Mouse (Mus musculus): ENCODE data around the gene Babam2. TPM values are rescaled to one million over a fixed set of nuclear protein-coding genes. Genes with fewer than 3 reads are reported as not detected.
"Not testable (repeated sequence)": the region's sequence is repeated elsewhere in the genome, so short reads cannot be mapped to it uniquely, and the experiment has no call there.

The Babam2 gene
- polyA plus RNA-seq, 1 experiment, result 77.2 TPM

- Histone ChIP-seq H3K4me2 (ENCODE audit: low read depth) (no peak overlapping the region), H3K79me2 (ENCODE audit: control insufficient read depth, insufficient read depth) (no peaks in the 10 kb centered on the region), H3K36me3 (ENCODE audit: control insufficient read depth, insufficient read depth) (no peaks in the 10 kb centered on the region), H3ac (ENCODE audit: control insufficient read depth, insufficient read length) (no peak overlapping the region), H3K4me3 (no peak overlapping the region), H3K27me3 (ENCODE audit: control insufficient read depth, insufficient read depth, insufficient read length) (no peaks in the 10 kb centered on the region)
- TF ChIP-seq SRF (IDR thresholded peaks at IDR 0.05; ENCODE audit: control insufficient read depth, insufficient read length, low read depth) (no peak), USF1 (IDR thresholded peaks at IDR 0.05; ENCODE audit: low read depth) (no peak), E2F4 (IDR thresholded peaks at IDR 0.05; ENCODE audit: insufficient read depth) (no peak), POLR2A (IDR thresholded peaks at IDR 0.05; ENCODE audit: insufficient read length, low read depth) (no peak), TCF3 (IDR thresholded peaks at IDR 0.05; ENCODE audit: insufficient read length, low read depth) (no peak), POLR2AphosphoS2 (IDR thresholded peaks at IDR 0.05; ENCODE audit: insufficient read length, low read depth) (no peak), TCF12 (IDR thresholded peaks at IDR 0.05; ENCODE audit: insufficient read depth, poor library complexity, severe bottlenecking) (no peak), MYOG (IDR thresholded peaks at IDR 0.05; ENCODE audit: control insufficient read depth in 1 of 3, insufficient read depth in 1 of 3, insufficient read length in 2 of 3, low read depth in 2 of 3) (no peak), MYOD1 (IDR thresholded peaks at IDR 0.05; ENCODE audit: control insufficient read depth in 1 of 3, insufficient read length in 2 of 3, low read depth in 2 of 3) (no peak), REST (IDR thresholded peaks at IDR 0.05; ENCODE audit: insufficient read depth, insufficient read length) (no peak), MAX (IDR thresholded peaks at IDR 0.05; ENCODE audit: low read depth) (no peak), CEBPB (IDR thresholded peaks at IDR 0.05; ENCODE audit: insufficient read depth, poor library complexity, severe bottlenecking) (no peak)
Measured at GRCm38 (mm10) chr5:31844856-31845255, 147.4 kb downstream of the Babam2 start.

DNA sequence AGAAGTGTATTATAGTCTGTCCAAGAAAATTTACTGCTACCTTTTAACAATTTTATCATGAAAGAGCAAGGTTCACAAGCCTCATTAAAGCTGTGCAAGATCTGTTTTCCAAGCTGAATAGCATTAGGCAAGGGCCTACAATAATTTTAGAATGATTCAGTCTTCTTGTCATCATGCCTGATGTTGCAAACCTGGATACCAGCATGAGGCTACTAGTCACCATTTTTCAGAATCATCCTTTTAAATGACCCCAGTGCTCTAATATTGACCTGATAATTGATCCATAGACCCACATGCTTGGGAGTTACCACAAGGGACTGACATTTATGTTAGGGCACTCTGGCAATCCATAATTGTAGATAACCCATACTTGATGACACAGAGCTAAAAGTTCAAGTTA, 149.5 kb downstream of the Babam2 start:
- Histone ChIP-seq H3K4me3 (no peak overlapping the region), H3ac (ENCODE audit: control insufficient read depth, insufficient read length) (no peak overlapping the region), H3K4me2 (ENCODE audit: low read depth) (no peak overlapping the region), H3K36me3 (ENCODE audit: control insufficient read depth, insufficient read depth) (no peaks in the 10 kb centered on the region), H3K27me3 (ENCODE audit: control insufficient read depth, insufficient read depth, insufficient read length) (no peaks in the 10 kb centered on the region), H3K79me2 (ENCODE audit: control insufficient read depth, insufficient read depth) (no peaks in the 10 kb centered on the region)
- no peak for TF ChIP-seq MYOG (IDR thresholded peaks at IDR 0.05; ENCODE audit: control insufficient read depth in 1 of 3, insufficient read depth in 1 of 3, insufficient read length in 2 of 3, low read depth in 2 of 3)
- no peak for TF ChIP-seq POLR2AphosphoS2 (IDR thresholded peaks at IDR 0.05; ENCODE audit: insufficient read length, low read depth)
- no peak for TF ChIP-seq USF1 (IDR thresholded peaks at IDR 0.05; ENCODE audit: low read depth)
- no peak for TF ChIP-seq E2F4 (IDR thresholded peaks at IDR 0.05; ENCODE audit: insufficient read depth)
- TF ChIP-seq POLR2A (IDR thresholded peaks at IDR 0.05; ENCODE audit: insufficient read length, low read depth), result no peak
- TF ChIP-seq REST (IDR thresholded peaks at IDR 0.05; ENCODE audit: insufficient read depth, insufficient read length), result no peak
- no peak for TF ChIP-seq SRF (IDR thresholded peaks at IDR 0.05; ENCODE audit: control insufficient read depth, insufficient read length, low read depth)

GRCm38 (mm10) chr5:31848995-31849394, 151.5 kb downstream of the Babam2 start:
- TF ChIP-seq POLR2A (IDR thresholded peaks at IDR 0.05; ENCODE audit: insufficient read length, low read depth) (no peak), TCF12 (IDR thresholded peaks at IDR 0.05; ENCODE audit: insufficient read depth, poor library complexity, severe bottlenecking) (no peak), MAX (IDR thresholded peaks at IDR 0.05; ENCODE audit: low read depth) (no peak), REST (IDR thresholded peaks at IDR 0.05; ENCODE audit: insufficient read depth, insufficient read length) (no peak), MYOD1 (IDR thresholded peaks at IDR 0.05; ENCODE audit: control insufficient read depth in 1 of 3, insufficient read length in 2 of 3, low read depth in 2 of 3) (peak in 1 of 3 experiments; percentile 34), USF1 (IDR thresholded peaks at IDR 0.05; ENCODE audit: low read depth) (no peak)

DNA sequence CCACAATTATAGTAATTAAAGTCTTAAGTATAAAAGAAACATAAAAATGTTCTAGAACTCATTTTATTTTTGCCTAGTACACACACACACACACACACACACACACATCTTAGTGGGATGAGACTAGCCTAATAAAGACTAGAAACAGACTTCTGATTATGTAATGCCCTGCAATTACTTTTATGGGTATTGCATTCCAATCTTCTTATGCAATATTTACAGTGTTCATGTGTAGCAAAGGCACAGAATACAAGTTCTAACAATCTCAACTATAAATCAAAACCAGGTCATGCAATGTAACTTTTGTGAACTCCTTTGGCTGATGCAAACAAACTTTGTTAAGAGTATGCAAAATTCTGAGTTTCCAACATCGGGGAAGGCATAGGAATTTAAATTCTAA, 155.3 kb downstream of the Babam2 start:
- no peaks in the 10 kb centered on the region for H3K27me3 ChIP-seq (ENCODE audit: control insufficient read depth, insufficient read depth, insufficient read length)
- TF ChIP-seq CEBPB (IDR thresholded peaks at IDR 0.05; ENCODE audit: insufficient read depth, poor library complexity, severe bottlenecking) (peak; percentile 94), USF1 (IDR thresholded peaks at IDR 0.05; ENCODE audit: low read depth) (no peak)
- H3ac ChIP-seq (ENCODE audit: control insufficient read depth, insufficient read length), result no peak overlapping the region
- H3K4me3 ChIP-seq, result no peak overlapping the region
- H3K4me2 ChIP-seq (ENCODE audit: low read depth), result no peak overlapping the region
- H3K36me3 ChIP-seq (ENCODE audit: control insufficient read depth, insufficient read depth), result no peaks in the 10 kb centered on the region
- no peaks in the 10 kb centered on the region for H3K79me2 ChIP-seq (ENCODE audit: control insufficient read depth, insufficient read depth)

More at GRCm38 (mm10) chr5:31848995-31849394, 151.5 kb downstream of the Babam2 start:
- Histone ChIP-seq H3K79me2 (ENCODE audit: control insufficient read depth, insufficient read depth) (no peaks in the 10 kb centered on the region), H3K4me3 (no peak overlapping the region), H3K4me2 (ENCODE audit: low read depth) (no peak overlapping the region), H3K27me3 (ENCODE audit: control insufficient read depth, insufficient read depth, insufficient read length) (no peaks in the 10 kb centered on the region), H3ac (ENCODE audit: control insufficient read depth, insufficient read length) (no peak overlapping the region), H3K36me3 (ENCODE audit: control insufficient read depth, insufficient read depth) (no peaks in the 10 kb centered on the region)

GRCm38 (mm10) chr5:31853831-31854230, 156.3 kb downstream of the Babam2 start:
- Histone ChIP-seq H3K79me2 (ENCODE audit: control insufficient read depth, insufficient read depth) (no peaks in the 10 kb centered on the region), H3K4me3 (no peak overlapping the region), H3ac (ENCODE audit: control insufficient read depth, insufficient read length) (no peak overlapping the region), H3K4me2 (ENCODE audit: low read depth) (no peak overlapping the region), H3K36me3 (ENCODE audit: control insufficient read depth, insufficient read depth) (no peaks in the 10 kb centered on the region), H3K27me3 (ENCODE audit: control insufficient read depth, insufficient read depth, insufficient read length) (no peaks in the 10 kb centered on the region)
- TF ChIP-seq CEBPB (IDR thresholded peaks at IDR 0.05; ENCODE audit: insufficient read depth, poor library complexity, severe bottlenecking) (no peak), REST (IDR thresholded peaks at IDR 0.05; ENCODE audit: insufficient read depth, insufficient read length) (no peak), SRF (IDR thresholded peaks at IDR 0.05; ENCODE audit: control insufficient read depth, insufficient read length, low read depth) (no peak), MAX (IDR thresholded peaks at IDR 0.05; ENCODE audit: low read depth) (no peak), TCF12 (IDR thresholded peaks at IDR 0.05; ENCODE audit: insufficient read depth, poor library complexity, severe bottlenecking) (no peak), TCF3 (IDR thresholded peaks at IDR 0.05; ENCODE audit: insufficient read length, low read depth) (no peak), MYOG (IDR thresholded peaks at IDR 0.05; ENCODE audit: control insufficient read depth in 1 of 3, insufficient read depth in 1 of 3, insufficient read length in 2 of 3, low read depth in 2 of 3) (no peak), USF1 (IDR thresholded peaks at IDR 0.05; ENCODE audit: low read depth) (no peak), E2F4 (IDR thresholded peaks at IDR 0.05; ENCODE audit: insufficient read depth) (no peak), POLR2A (IDR thresholded peaks at IDR 0.05; ENCODE audit: insufficient read length, low read depth) (no peak), POLR2AphosphoS2 (IDR thresholded peaks at IDR 0.05; ENCODE audit: insufficient read length, low read depth) (no peak), MYOD1 (IDR thresholded peaks at IDR 0.05; ENCODE audit: control insufficient read depth in 1 of 3, insufficient read length in 2 of 3, low read depth in 2 of 3) (no peak)

- H3K4me3 ChIP-seq; H3K27me3 ChIP-seq (ENCODE audit: control insufficient read depth, insufficient read depth, insufficient read length); H3ac ChIP-seq (ENCODE audit: control insufficient read depth, insufficient read length); H3K36me3 ChIP-seq (ENCODE audit: control insufficient read depth, insufficient read depth); H3K79me2 ChIP-seq (ENCODE audit: control insufficient read depth, insufficient read depth); H3K4me2 ChIP-seq (ENCODE audit: low read depth): not testable (repeated sequence)
Measured at GRCm38 (mm10) chr5:31858877-31859276, 161.4 kb downstream of the Babam2 start.
